Mouse (Mus musculus) G1E (cell line): ENCODE measurements at regions not wholly inside any gene's neighbourhood (a gene's known extent, or its start where the extent isn't known, plus 50 kb on each side); places are given as distances from the start of the nearest gene placed in this dataset.

Experiments
- CTCF ChIP-seq: IDR thresholded peaks from 2 replicates; pipeline ENCODE4 v1.5.1; 2012; ENCODE audit warnings: low read depth, low read length, inconsistent platforms, mixed read lengths
- GATA1 ChIP-seq: IDR thresholded peaks from 2 replicates; pipeline ENCODE4 v1.6.1; 2012; ENCODE audit warnings: borderline replicate concordance, low read length, inconsistent platforms, mixed read lengths
- POLR2AphosphoS5 ChIP-seq: IDR thresholded peaks from 2 replicates; pipeline ENCODE4 v1.6.1; 2012; ENCODE audit warnings: low read depth, low read length, inconsistent platforms; ENCODE audit not compliant: insufficient replicate concordance
- TAL1 ChIP-seq: conservative IDR thresholded peaks from 2 replicates; pipeline ENCODE4 v1.6.1; 2012; ENCODE audit warnings: low read depth, low read length, inconsistent platforms, mixed read lengths

GRCm38 (mm10) chr11:37309691-37310090 lies 73.9 kb upstream of the Tenm2 start:
- TF ChIP-seq CTCF: no peak
- no peak for TF ChIP-seq TAL1
- no peak for TF ChIP-seq GATA1
- TF ChIP-seq POLR2AphosphoS5: no peak
